Mouse (Mus musculus) G1E (cell line): ENCODE measurements around the gene Mcu. TPM values are rescaled to one million over a fixed set of nuclear protein-coding genes. Genes with fewer than 3 reads are reported as not detected.

Experiments
- ATAC-seq: 2 replicates; pipeline ENCODE4 v1.8.0; 2016; ENCODE audit warnings: mild to moderate bottlenecking; ENCODE audit not compliant: insufficient number of reproducible peaks, poor library complexity, low FRiP score, severe bottlenecking; ENCODE audit errors: extremely low read depth
- DNase-seq: peaks from one replicate; pipeline ENCODE4 v3.0.0; 2012; ENCODE audit warnings: low spot score
- H3K27me3 ChIP-seq: 2 replicates; pipeline ENCODE4 v1.6.1; 2012; ENCODE audit warnings: mild to moderate bottlenecking, low read length, inconsistent platforms; ENCODE audit not compliant: insufficient read depth
- H3K36me3 ChIP-seq: replicated peaks from 2 replicates; pipeline ENCODE3; 2012; ENCODE audit warnings: mild to moderate bottlenecking, inconsistent platforms
- H3K4me1 ChIP-seq: 2 replicates; pipeline ENCODE4 v1.6.1; 2012; ENCODE audit warnings: low read depth, low read length, inconsistent platforms, mixed read lengths; ENCODE audit not compliant: insufficient read depth
- H3K4me3 ChIP-seq: 2 replicates; pipeline ENCODE4 v1.5.1; 2012; ENCODE audit warnings: low read depth, mild to moderate bottlenecking, inconsistent platforms, low read length, moderate library complexity, mixed read lengths
- H3K9me3 ChIP-seq: replicated peaks from 2 replicates; pipeline ENCODE4 v1.6.1; 2012; ENCODE audit warnings: inconsistent platforms
- CTCF ChIP-seq: IDR thresholded peaks from 2 replicates; pipeline ENCODE4 v1.5.1; 2012; ENCODE audit warnings: low read depth, low read length, inconsistent platforms, mixed read lengths
- GATA1 ChIP-seq: IDR thresholded peaks from 2 replicates; pipeline ENCODE4 v1.6.1; 2012; ENCODE audit warnings: borderline replicate concordance, low read length, inconsistent platforms, mixed read lengths
- GATA2 ChIP-seq: IDR thresholded peaks from 2 replicates; pipeline ENCODE4 v1.6.1; 2012; ENCODE audit warnings: low read depth, low read length, inconsistent platforms, borderline replicate concordance
- POLR2AphosphoS5 ChIP-seq: IDR thresholded peaks from 2 replicates; pipeline ENCODE4 v1.6.1; 2012; ENCODE audit warnings: low read depth, low read length, inconsistent platforms; ENCODE audit not compliant: insufficient replicate concordance
- TAL1 ChIP-seq: conservative IDR thresholded peaks from 2 replicates; pipeline ENCODE4 v1.6.1; 2012; ENCODE audit warnings: low read depth, low read length, inconsistent platforms, mixed read lengths
- polyA plus RNA-seq: library from polyadenylated mRNA; stranded (reverse); fragments of >175 nt; gene quantifications from 2 replicates; pipeline ENCODE4 v1.2.3, GENCODE M21; 2012
- total RNA-seq, 2 experiments: library from RNA; stranded (forward) in 1 of 2; stranded (reverse) in 1 of 2; fragments of 200-1000 nt in 1 of 2; fragments of >200 nt in 1 of 2; fragmentation: Nextera tagmentation in 1 of 2; gene quantifications; 2 replicates each; pipeline ENCODE4 v1.2.3; 2014 to 2017

The Mcu gene
- total and polyA plus RNA-seq, 3 experiments, result 5.1 to 25.6 (median 22.5) TPM

DNA sequence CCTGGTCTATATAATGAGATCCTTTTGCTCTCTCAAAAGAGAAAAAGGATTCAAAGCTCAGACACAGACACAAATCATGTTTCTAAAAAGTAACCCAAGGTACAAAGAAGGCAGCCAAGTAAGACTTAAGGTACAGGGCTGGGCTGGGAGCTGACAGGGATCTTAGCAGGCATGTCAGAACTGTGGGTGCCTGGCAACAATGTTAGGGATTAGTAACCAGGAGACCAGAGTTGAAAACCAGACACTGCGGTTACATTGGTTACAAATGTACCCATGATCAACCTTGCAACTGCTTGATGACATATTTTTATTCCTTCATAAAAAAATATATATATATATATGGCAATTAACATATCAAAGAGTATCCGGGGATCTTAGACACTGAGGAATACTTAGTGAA, 19.6 kb upstream of the Mcu start:
- ATAC-seq (no peak), DNase-seq (no peak)
- H3K27me3 ChIP-seq, result no peaks in the 10 kb centered on the region
- TF ChIP-seq CTCF (no peak), GATA1 (no peak), TAL1 (no peak), POLR2AphosphoS5 (no peak), GATA2 (no peak)
- no peaks in the 10 kb centered on the region for H3K4me1 ChIP-seq
- H3K4me3 ChIP-seq, result no peak overlapping the region
- H3K9me3 ChIP-seq, result no peaks in the 10 kb centered on the region
- no peaks in the 10 kb centered on the region for H3K36me3 ChIP-seq

- no peak for ATAC-seq
- TF ChIP-seq GATA1 (no peak), GATA2 (no peak), TAL1 (no peak), CTCF (no peak), POLR2AphosphoS5 (no peak)
Observed at GRCm38 (mm10) chr10:59629506-59629782, 13.0 kb upstream of the Mcu start.

DNA sequence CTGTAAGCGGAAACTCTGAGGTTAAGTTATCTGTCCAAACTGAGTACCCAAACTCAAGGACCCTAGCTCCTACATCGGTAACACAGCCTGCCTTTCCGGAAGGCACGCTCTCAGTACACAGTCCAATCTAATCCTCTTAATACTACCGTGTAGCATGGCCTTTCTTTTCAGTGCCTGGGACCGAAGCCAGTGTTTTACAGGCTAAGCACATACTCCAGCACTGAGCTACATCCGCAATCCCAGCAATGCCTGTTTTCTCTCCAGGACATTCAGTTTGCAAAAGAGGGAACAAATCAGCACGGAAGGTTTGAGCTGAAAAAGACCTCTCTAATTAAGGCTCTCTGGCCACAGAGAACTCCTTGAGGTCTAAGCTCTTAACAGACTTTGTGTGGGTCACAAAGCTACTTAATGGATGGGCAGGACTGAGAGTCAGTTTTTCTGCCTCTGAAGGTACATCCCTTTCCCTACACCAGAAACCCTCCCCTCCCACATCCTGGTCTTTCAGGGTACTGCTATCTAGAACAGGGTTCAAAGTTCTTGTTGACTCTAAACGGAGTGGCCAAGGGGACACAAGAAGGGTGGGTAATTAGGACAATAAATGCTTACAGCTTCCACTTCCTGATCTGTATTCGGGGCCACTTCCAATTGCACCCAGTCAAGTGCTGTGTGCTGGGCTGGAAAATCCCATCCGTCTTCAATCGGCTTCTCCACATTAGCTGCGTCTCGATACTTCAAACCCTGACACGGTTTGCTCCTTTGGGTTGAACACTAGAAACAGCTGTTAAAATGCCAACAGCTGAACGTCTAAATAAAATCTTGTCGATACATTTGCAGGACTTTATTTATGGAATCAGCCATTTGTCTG, 12.4 kb upstream of the Mcu start:
- DNase-seq, result no peak
- no peaks in the 10 kb centered on the region for H3K4me1 ChIP-seq
- H3K4me3 ChIP-seq, result no peak overlapping the region
- TF ChIP-seq CTCF, result no peak
- no peak for TF ChIP-seq TAL1
- no peak for TF ChIP-seq GATA2
- TF ChIP-seq GATA1, result no peak
- no peaks in the 10 kb centered on the region for H3K36me3 ChIP-seq
- H3K9me3 ChIP-seq, result no peaks in the 10 kb centered on the region
- no peak for ATAC-seq
- no peaks in the 10 kb centered on the region for H3K27me3 ChIP-seq

More at GRCm38 (mm10) chr10:59629506-59629782, 13.0 kb upstream of the Mcu start:
- no peaks in the 10 kb centered on the region for H3K36me3 ChIP-seq
- no peaks in the 10 kb centered on the region for H3K9me3 ChIP-seq
- no peak overlapping the region for H3K4me3 ChIP-seq
- no peaks in the 10 kb centered on the region for H3K4me1 ChIP-seq
- no peaks in the 10 kb centered on the region for H3K27me3 ChIP-seq
- DNase-seq, result no peak

DNA sequence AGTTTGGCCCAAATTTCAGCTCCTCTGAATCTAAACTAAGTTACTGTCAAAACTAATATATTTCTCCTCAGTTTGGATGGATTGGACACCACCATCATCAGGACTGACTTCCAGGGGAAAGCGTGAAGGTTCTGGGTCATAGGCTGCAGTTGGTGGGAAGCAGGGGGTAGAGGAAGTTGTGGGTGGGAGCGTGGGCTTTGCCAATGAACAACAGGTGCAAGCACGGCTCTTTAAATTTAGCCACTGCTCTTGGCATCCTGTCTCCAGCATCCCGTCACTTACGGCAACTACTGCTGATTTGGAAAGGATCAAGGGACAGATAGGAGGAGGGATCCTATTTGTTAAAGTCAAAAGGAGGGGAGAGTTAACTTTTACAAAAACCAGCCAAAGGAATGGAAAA, 7.0 kb upstream of the Mcu start:
- Histone ChIP-seq H3K27me3 (no peaks in the 10 kb centered on the region), H3K4me1 (no peaks in the 10 kb centered on the region), H3K4me3 (no peak overlapping the region), H3K9me3 (no peaks in the 10 kb centered on the region), H3K36me3 (no peaks in the 10 kb centered on the region)
- no peak for DNase-seq
- ATAC-seq, result no peak
- TF ChIP-seq CTCF (no peak), GATA1 (no peak), GATA2 (no peak), TAL1 (no peak), POLR2AphosphoS5 (no peak)

- Histone ChIP-seq H3K9me3 (no peaks in the 10 kb centered on the region), H3K27me3 (no peaks in the 10 kb centered on the region), H3K36me3 (no peaks in the 10 kb centered on the region), H3K4me1 (peaks cover 3% of the 10 kb centered on the region; the same call in 1 of the 2 replicates), H3K4me3 (no peak overlapping the region)
- no peak for ATAC-seq
- no peak for DNase-seq
- TF ChIP-seq POLR2AphosphoS5, result no peak
- TF ChIP-seq GATA2, result no peak
- TF ChIP-seq GATA1, result no peak
- TF ChIP-seq TAL1, result no peak
- TF ChIP-seq CTCF, result no peak
Observed at GRCm38 (mm10) chr10:59621355-59621754, 4.9 kb upstream of the Mcu start.

DNA sequence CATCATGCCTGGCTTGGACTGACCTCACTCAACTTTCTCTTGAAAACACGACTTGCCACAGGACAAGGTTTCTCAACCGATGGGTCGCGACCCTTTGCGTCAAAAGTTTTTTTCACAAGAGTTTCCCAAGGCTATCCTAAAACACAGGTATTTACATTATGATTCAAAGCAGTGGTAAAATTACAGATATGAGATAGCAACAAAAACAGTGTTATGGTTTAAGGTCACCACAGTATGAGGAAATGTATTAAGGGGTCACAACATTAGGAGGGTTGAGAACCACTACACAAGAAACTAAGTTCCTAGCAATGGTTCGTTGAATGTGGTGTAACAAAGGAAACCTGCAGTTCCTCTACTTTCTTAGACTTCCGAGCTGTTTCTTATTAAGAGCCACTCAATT, 1.3 kb upstream of the Mcu start:
- Histone ChIP-seq H3K9me3 (no peaks in the 10 kb centered on the region), H3K27me3 (no peaks in the 10 kb centered on the region), H3K36me3 (no peaks in the 10 kb centered on the region), H3K4me1 (peaks cover 11% of the 10 kb centered on the region), H3K4me3 (no peak overlapping the region)
- no peak for DNase-seq
- ATAC-seq, result no peak
- TF ChIP-seq TAL1, result no peak
- TF ChIP-seq GATA1, result no peak
- TF ChIP-seq POLR2AphosphoS5, result no peak
- no peak for TF ChIP-seq GATA2
- TF ChIP-seq CTCF, result no peak

DNA sequence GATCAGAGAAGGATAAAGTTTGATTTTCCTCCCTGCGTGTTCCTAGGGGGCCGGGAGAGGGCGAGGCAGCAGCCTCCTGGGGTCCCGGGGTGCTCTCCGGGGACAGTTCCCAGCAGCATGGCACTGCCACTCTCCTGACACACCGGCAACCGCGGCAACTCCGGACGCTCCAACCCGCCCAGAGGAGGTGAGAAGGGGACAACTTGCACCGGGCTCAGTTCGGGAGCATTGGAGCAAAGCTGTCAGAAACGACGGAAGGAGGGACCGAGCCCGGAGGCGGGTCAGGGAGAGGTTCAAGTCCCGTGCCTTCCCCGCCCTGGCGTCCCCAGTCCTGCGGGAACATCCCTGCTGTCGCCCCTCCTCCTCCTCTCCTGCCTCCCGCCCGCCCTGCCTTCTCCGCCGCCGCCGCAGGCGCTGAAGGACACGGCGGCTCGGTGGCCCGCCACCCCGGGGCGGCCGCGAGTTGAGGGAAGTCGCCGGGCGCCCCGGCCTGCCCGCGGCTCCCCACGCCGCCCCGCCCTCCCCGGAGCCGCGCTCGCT, 441 bp downstream of the Mcu start, which contains the start of gene Gm10322:
Gene Gm10322 (plus strand): TSS at position 83 of the 540 bp plus-strand sequence.
- no peak for ATAC-seq
- DNase-seq, result peak; percentile 32
- no peaks in the 10 kb centered on the region for H3K27me3 ChIP-seq
- H3K4me1 ChIP-seq, result peaks cover 11% of the 10 kb centered on the region
- TF ChIP-seq POLR2AphosphoS5 (no peak), CTCF (no peak), GATA2 (no peak), TAL1 (no peak), GATA1 (no peak)
- H3K9me3 ChIP-seq, result no peaks in the 10 kb centered on the region
- H3K36me3 ChIP-seq, result no peaks in the 10 kb centered on the region
- peak within 1 kb of the TSS; percentile 78 for H3K4me3 ChIP-seq
